Mouse (Mus musculus) hindbrain, embryonic 13.5 days (tissue): ENCODE measurements at regions not wholly inside any gene's neighbourhood (a gene's known extent, or its start where the extent isn't known, plus 50 kb on each side); places are given as distances from the start of the nearest gene placed in this dataset.
"Not testable (repeated sequence)": the region's sequence is repeated elsewhere in the genome, so short reads cannot be mapped to it uniquely, and the experiment has no call there.

Experiments
- ATAC-seq: fragments of 200-750 bp; cut with Nextera tagmentation; 2 replicates; pipeline ENCODE4 v1.8.0; 2017; ENCODE audit warnings: moderate TSS enrichment; ENCODE audit not compliant: low FRiP score
- H3K27ac ChIP-seq: fragments of 300-500 bp; sonication (generic); 2 replicates; pipeline ENCODE4 v1.5.1; 2015; ENCODE audit warnings: inconsistent platforms, mild to moderate bottlenecking, moderate library complexity
- H3K27me3 ChIP-seq: fragments of 300-500 bp; sonication (generic); 2 replicates; pipeline ENCODE4 v1.6.1; 2015; ENCODE audit warnings: mild to moderate bottlenecking, inconsistent platforms
- H3K36me3 ChIP-seq: fragments of 300-500 bp; sonication (generic); 2 replicates; pipeline ENCODE4 v1.6.1; 2015; ENCODE audit warnings: mild to moderate bottlenecking, inconsistent platforms
- H3K4me1 ChIP-seq: fragments of 300-500 bp; sonication (generic); replicated peaks from 2 replicates; pipeline ENCODE4 v1.6.1; 2015; ENCODE audit warnings: inconsistent platforms
- H3K4me2 ChIP-seq: fragments of 300-500 bp; sonication (generic); 2 replicates; pipeline ENCODE4 v1.6.1; 2015; ENCODE audit warnings: inconsistent platforms, mild to moderate bottlenecking, moderate library complexity
- H3K4me3 ChIP-seq: fragments of 300-500 bp; sonication (generic); 2 replicates; pipeline ENCODE4 v1.5.1; 2015; ENCODE audit warnings: mild to moderate bottlenecking, inconsistent platforms
- H3K9ac ChIP-seq: fragments of 300-500 bp; sonication (generic); 2 replicates; pipeline ENCODE4 v1.6.1; 2015; ENCODE audit warnings: mild to moderate bottlenecking, inconsistent platforms
- H3K9me3 ChIP-seq: fragments of 300-500 bp; sonication (generic); 2 replicates; pipeline ENCODE4 v1.6.1; 2016; ENCODE audit warnings: inconsistent platforms
- WGBS: fragments of 180-500 bp; shearing (Covaris S2); methylation state at CpG from one replicate; pipeline ENCODE4 v1.1.7; 2015; 5-methylcytosine and 5-hydroxymethylcytosine counted together

DNA sequence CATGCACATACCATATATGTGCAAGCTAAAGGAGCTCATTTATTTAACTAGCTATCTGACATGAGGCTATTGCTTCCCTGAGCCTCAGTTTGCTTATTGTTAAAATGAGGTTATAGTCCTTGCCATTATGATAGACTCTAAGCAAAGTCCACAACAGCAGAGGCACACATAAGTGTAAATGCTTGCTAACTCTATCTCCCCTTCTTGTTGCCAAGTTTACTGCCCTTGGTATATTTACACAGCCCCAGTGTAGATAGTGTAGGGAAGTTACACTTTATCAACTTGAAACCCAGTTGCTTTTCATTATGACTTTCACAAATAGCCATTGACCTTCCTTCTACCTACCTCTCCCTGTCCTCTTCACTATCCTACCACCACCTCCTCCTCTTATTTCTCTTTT is 782.6 kb upstream of the Agtr1b start:
- Histone ChIP-seq H3K27me3 (no peaks in the 10 kb centered on the region), H3K4me3 (no peak overlapping the region), H3K9me3 (no peaks in the 10 kb centered on the region), H3K4me1 (no peaks in the 10 kb centered on the region), H3K4me2 (no peak overlapping the region), H3K27ac (no peak overlapping the region), H3K9ac (no peak overlapping the region), H3K36me3 (no peaks in the 10 kb centered on the region)
- ATAC-seq: no peak

- no peaks in the 10 kb centered on the region for H3K9me3 ChIP-seq
- no peaks in the 10 kb centered on the region for H3K4me1 ChIP-seq
- WGBS: 100% methylated on average over 1 of the region's 1 CpGs
- no peak overlapping the region for H3K9ac ChIP-seq
- H3K36me3 ChIP-seq: no peaks in the 10 kb centered on the region
- no peaks in the 10 kb centered on the region for H3K27me3 ChIP-seq
- H3K27ac ChIP-seq: no peak overlapping the region
- no peak overlapping the region for H3K4me2 ChIP-seq
- H3K4me3 ChIP-seq: no peak overlapping the region
- no peak for ATAC-seq
Observed at GRCm38 (mm10) chr3:21128821-21129504, 762.0 kb upstream of the Agtr1b start.

GRCm38 (mm10) chr3:21126191-21126590 is 759.2 kb upstream of the Agtr1b start:
- Histone ChIP-seq H3K27ac (no peak overlapping the region), H3K4me3 (no peak overlapping the region), H3K4me1 (no peaks in the 10 kb centered on the region), H3K27me3 (no peaks in the 10 kb centered on the region), H3K9ac (no peak overlapping the region), H3K36me3 (no peaks in the 10 kb centered on the region), H3K9me3 (no peaks in the 10 kb centered on the region), H3K4me2 (no peak overlapping the region)
- no peak for ATAC-seq

DNA sequence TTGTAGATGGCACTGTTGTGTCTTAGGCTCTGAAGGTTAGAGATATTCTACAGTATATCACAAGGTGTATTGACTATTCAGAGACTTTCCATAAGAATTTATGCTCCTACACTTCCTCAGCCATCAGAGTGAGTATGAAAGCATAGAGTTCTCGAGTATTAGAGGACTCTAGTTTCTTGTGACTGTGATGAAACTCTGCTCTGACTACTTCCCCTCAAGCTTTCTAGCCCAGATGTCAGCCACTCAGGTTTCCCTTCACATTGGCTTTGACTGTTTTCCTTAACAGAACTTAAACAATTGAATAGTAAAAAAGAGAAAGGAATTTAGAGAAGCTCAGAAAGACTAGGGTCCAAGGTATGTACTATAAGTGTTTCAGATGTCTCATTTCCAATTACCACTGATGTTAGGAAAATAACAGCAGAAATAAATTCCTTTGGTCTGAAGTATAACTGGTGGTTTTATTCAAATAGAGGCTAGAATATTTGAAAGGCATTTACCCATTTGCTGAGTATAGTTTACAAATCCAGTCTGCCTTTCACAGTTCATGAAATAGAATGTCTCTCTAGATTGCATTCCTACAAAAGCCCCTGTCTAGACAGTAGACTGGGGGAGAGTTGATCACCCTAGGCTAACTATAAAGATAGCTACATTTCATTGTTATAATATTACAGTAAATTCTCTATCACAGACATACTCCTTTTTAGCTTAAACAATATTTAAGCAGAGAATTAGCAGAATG is 751.4 kb upstream of the Agtr1b start:
- no peaks in the 10 kb centered on the region for H3K4me1 ChIP-seq
- H3K9ac ChIP-seq: no peak overlapping the region
- H3K27me3 ChIP-seq: no peaks in the 10 kb centered on the region
- ATAC-seq: no peak
- no peak overlapping the region for H3K4me2 ChIP-seq
- H3K4me3 ChIP-seq: no peak overlapping the region
- 76% methylated on average over 1 of the region's 1 CpGs for WGBS
- no peak overlapping the region for H3K27ac ChIP-seq
- no peaks in the 10 kb centered on the region for H3K9me3 ChIP-seq
- no peaks in the 10 kb centered on the region for H3K36me3 ChIP-seq

DNA sequence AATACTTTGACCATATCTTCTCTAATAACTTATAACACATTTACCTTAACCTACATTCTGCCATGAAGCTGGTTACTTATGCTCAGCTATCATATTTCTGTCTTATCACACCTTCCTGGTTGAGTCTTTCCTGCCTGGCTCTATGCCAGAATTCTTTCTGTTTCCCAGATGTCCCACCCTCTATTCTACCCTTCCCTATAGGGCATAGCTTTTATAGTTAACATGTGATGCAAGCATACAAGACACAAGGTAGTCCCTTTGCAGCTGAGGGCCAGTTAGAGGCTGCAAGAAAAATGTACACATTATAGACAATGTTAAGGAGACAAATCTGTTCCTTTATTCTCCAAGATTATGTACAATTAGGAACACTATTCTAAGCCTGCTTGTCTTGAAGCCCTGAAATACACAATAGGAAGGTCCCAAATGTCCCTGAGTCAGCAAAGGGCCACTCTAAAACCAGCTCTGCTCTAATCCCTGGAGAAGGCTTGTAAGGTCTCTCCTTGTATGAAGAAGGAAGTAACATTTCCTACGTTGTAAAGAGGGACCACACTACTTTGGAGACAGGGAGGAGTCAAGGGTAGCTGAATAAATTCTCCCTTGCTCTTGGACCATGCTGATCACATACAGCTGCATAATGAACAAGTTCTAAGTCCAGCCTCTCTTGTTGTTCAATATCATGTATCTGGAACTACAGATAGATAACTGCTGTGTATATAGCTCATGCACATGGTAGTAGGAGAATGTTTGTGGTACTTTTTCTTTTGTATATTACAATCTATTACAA is 745.0 kb upstream of the Agtr1b start:
- no peak for ATAC-seq
- Histone ChIP-seq H3K4me3 (no peak overlapping the region), H3K4me1 (no peaks in the 10 kb centered on the region), H3K9ac (no peak overlapping the region), H3K27ac (no peak overlapping the region), H3K27me3 (no peaks in the 10 kb centered on the region), H3K36me3 (no peaks in the 10 kb centered on the region), H3K4me2 (no peak overlapping the region), H3K9me3 (no peaks in the 10 kb centered on the region)
- 72% methylated on average over 1 of the region's 1 CpGs for WGBS

GRCm38 (mm10) chr3:21090206-21090605 is 723.2 kb upstream of the Agtr1b start:
- Histone ChIP-seq H3K9me3 (no peaks in the 10 kb centered on the region), H3K36me3 (no peaks in the 10 kb centered on the region), H3K9ac (no peak overlapping the region), H3K27ac (no peak overlapping the region), H3K4me2 (no peak overlapping the region), H3K4me1 (no peaks in the 10 kb centered on the region), H3K27me3 (no peaks in the 10 kb centered on the region), H3K4me3 (no peak overlapping the region)
- ATAC-seq: no peak

DNA sequence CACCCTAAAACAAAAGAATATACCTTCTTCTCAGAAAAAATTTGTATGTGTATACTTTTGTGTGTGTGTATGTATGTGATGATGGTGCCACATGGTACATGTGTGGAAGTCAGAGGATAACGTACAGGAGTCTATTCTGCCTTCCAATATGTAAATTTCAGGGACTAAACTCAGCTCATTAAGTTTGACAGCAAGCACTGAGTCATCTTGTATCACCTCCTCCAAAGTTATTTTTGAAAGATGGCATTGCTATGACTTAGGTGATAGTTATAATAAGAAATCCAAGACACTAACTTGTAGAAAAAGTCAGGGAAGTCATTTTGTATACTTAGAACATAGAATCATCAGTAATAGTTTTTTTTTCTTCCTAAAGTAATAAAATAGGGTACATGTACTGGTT is 719.4 kb upstream of the Agtr1b start:
- WGBS: 78% methylated on average over 1 of the region's 1 CpGs
- Histone ChIP-seq H3K4me2 (no peak overlapping the region), H3K4me3 (no peak overlapping the region), H3K9ac (no peak overlapping the region), H3K9me3 (no peaks in the 10 kb centered on the region), H3K27ac (no peak overlapping the region), H3K4me1 (no peaks in the 10 kb centered on the region), H3K36me3 (no peaks in the 10 kb centered on the region), H3K27me3 (no peaks in the 10 kb centered on the region)
- ATAC-seq: no peak

- WGBS: 68% methylated on average over 2 of the region's 2 CpGs
- no peak overlapping the region for H3K9ac ChIP-seq
- H3K9me3 ChIP-seq: no peaks in the 10 kb centered on the region
- H3K4me2 ChIP-seq: no peak overlapping the region
- no peak overlapping the region for H3K4me3 ChIP-seq
- no peaks in the 10 kb centered on the region for H3K27me3 ChIP-seq
- ATAC-seq: no peak
- H3K27ac ChIP-seq: no peak overlapping the region
- no peaks in the 10 kb centered on the region for H3K4me1 ChIP-seq
- H3K36me3 ChIP-seq: no peaks in the 10 kb centered on the region
Observed at GRCm38 (mm10) chr3:21077548-21077947, 710.6 kb upstream of the Agtr1b start.

- not testable (repeated sequence) for H3K27ac ChIP-seq, H3K27me3 ChIP-seq, H3K9me3 ChIP-seq, H3K4me2 ChIP-seq, H3K9ac ChIP-seq, H3K4me3 ChIP-seq, H3K4me1 ChIP-seq, ATAC-seq, H3K36me3 ChIP-seq
- 81% methylated on average over 1 of the region's 2 CpGs for whole genome bisulfite sequencing
Observed at GRCm38 (mm10) chr3:21053337-21053736, 686.4 kb upstream of the Agtr1b start.

DNA sequence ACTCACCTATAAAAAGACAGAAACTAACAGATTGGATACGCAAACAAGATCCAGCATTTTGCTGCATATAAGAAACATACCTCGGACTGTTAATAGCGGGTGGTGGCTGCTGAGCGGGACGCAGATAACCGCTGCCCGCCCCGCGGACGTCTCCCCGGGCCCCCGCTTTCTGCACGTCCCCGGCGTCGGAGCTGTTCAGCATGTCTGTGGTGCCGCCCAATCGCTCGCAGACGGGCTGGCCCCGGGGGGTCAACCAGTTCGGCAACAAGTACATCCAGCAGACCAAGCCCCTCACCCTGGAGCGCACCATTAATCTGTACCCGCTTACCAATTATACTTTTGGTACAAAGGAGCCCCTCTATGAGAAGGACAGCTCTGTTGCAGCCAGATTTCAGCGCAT is 682.4 kb upstream of the Agtr1b start:
- H3K9me3 ChIP-seq, H3K27ac ChIP-seq, H3K27me3 ChIP-seq, H3K36me3 ChIP-seq, H3K4me1 ChIP-seq, H3K9ac ChIP-seq, ATAC-seq, H3K4me2 ChIP-seq, H3K4me3 ChIP-seq: not testable (repeated sequence)
- 67% methylated on average over 23 of the region's 25 CpGs for WGBS

DNA sequence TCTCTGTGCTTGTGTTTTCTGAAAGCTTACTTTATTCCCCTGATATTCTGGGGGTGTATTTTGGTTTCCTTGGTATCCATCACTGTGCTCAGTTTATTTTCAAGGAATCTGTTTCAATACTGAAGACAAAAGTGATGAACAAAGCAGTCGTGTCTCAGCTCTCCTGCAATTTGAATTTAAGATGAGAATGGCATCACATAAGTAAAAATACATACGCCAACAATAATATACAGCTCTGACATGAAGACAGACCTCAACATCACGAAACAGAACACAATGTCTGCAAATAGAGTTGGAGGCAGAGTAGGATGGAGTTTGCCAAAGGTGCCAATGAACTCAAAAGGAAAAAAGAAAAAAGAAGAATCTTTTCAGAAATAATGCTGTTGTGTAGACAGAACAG is 679.0 kb upstream of the Agtr1b start:
- Histone ChIP-seq H3K9me3 (no peaks in the 10 kb centered on the region), H3K4me3 (no peak overlapping the region), H3K4me2 (no peak overlapping the region), H3K9ac (no peak overlapping the region), H3K36me3 (no peaks in the 10 kb centered on the region), H3K4me1 (no peaks in the 10 kb centered on the region), H3K27ac (no peak overlapping the region), H3K27me3 (no peaks in the 10 kb centered on the region)
- 79% methylated on average over 3 of the region's 3 CpGs for WGBS
- ATAC-seq: no peak

DNA sequence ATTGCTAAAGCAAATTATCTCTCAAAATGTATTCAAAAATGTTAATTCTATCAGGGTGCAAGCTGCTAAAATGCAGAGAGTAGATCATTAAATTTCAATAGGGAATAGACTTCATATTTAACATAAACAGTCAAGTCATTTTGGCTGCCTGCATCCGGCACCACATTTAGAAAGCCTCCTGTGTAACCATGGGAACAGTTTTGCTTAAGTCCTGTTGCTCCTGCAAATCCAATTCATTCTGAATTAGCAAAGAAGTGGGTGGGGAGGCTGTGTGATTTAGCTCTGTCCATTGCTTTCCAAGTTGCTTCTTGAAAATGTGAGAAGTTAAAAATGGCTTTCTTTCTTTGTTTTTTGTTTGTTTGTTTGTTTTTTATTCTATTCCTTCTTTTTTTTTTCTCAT is 658.9 kb upstream of the Agtr1b start:
- Histone ChIP-seq H3K9ac (no peak overlapping the region), H3K4me2 (no peak overlapping the region), H3K27me3 (no peaks in the 10 kb centered on the region), H3K4me1 (no peaks in the 10 kb centered on the region), H3K36me3 (no peaks in the 10 kb centered on the region), H3K9me3 (no peaks in the 10 kb centered on the region), H3K4me3 (no peak overlapping the region), H3K27ac (no peak overlapping the region)
- WGBS: 16% methylated on average over 1 of the region's 1 CpGs
- no peak for ATAC-seq

GRCm38 (mm10) chr3:21020946-21021345 is 654.0 kb upstream of the Agtr1b start:
- H3K36me3 ChIP-seq: no peaks in the 10 kb centered on the region
- WGBS: 81% methylated on average over 1 of the region's 1 CpGs
- H3K27ac ChIP-seq: no peak overlapping the region

More at GRCm38 (mm10) chr3:21020946-21021345, 654.0 kb upstream of the Agtr1b start:
- no peak overlapping the region for H3K4me2 ChIP-seq
- no peaks in the 10 kb centered on the region for H3K9me3 ChIP-seq
- ATAC-seq: no peak
- no peak overlapping the region for H3K4me3 ChIP-seq
- no peak overlapping the region for H3K9ac ChIP-seq
- no peaks in the 10 kb centered on the region for H3K27me3 ChIP-seq
- no peaks in the 10 kb centered on the region for H3K4me1 ChIP-seq
